Mouse (Mus musculus): Measurements from ENCODE around the gene Ncf4. TPM values are rescaled to one million over a fixed set of nuclear protein-coding genes. Genes with fewer than 3 reads are reported as not detected.

The Ncf4 gene
- polyA plus RNA-seq, 1 experiment from 2014 or later = 3.1 TPM

- Histone ChIP-seq H3K27me3 (ENCODE audit: insufficient read depth, low read length) (no peaks in the 10 kb centered on the region), H3K36me3 (ENCODE audit: insufficient read depth, low read length) (no peaks in the 10 kb centered on the region), H3K4me2 (replicated peaks; ENCODE audit: low read depth, low read length) (no peak overlapping the region), H3K4me1 (ENCODE audit: insufficient read depth, low read length) (no peaks in the 10 kb centered on the region), H3K4me3 (ENCODE audit: low read length) (no peak overlapping the region), H3K9me3 (ENCODE audit: low read length) (no peaks in the 10 kb centered on the region), H3K9ac (replicated peaks; ENCODE audit: low read length) (no peak overlapping the region), H3K27ac (ENCODE audit: low read length) (no peak overlapping the region)
- 87% methylated on average over 6 of the region's 6 CpGs for WGBS
- ATAC-seq (ENCODE audit: low FRiP score, low TSS enrichment) = no peak
Observed at GRCm38 (mm10) chr15:78303665-78304233, 59.1 kb downstream of the Ncf4 start.

GRCm38 (mm10) chr15:78305341-78305933, 60.8 kb downstream of the Ncf4 start, which contains the start of gene Csf2rb2:
Gene Csf2rb2, minus strand, starts transcription at chr15:78305721.
- Histone ChIP-seq H3K4me1 (ENCODE audit: insufficient read depth, low read length) (peaks cover 3% of the 10 kb centered on the region; the same call in 1 of the 2 replicates), H3K27ac (ENCODE audit: low read length) (no peak within 1 kb of the TSS), H3K9ac (replicated peaks; ENCODE audit: low read length) (no peak within 1 kb of the TSS), H3K9me3 (ENCODE audit: low read length) (no peaks in the 10 kb centered on the region), H3K36me3 (ENCODE audit: insufficient read depth, low read length) (no peaks in the 10 kb centered on the region), H3K4me2 (replicated peaks; ENCODE audit: low read depth, low read length) (no peak within 1 kb of the TSS), H3K27me3 (ENCODE audit: insufficient read depth, low read length) (no peaks in the 10 kb centered on the region), H3K4me3 (ENCODE audit: low read length) (no peak within 1 kb of the TSS)
- ATAC-seq (ENCODE audit: low FRiP score, low TSS enrichment) = no peak
- 70% methylated on average over 10 of the region's 10 CpGs for WGBS

- Histone ChIP-seq H3K27ac (ENCODE audit: low read length) (no peak overlapping the region), H3K4me2 (replicated peaks; ENCODE audit: low read depth, low read length) (no peak overlapping the region), H3K27me3 (ENCODE audit: insufficient read depth, low read length) (no peaks in the 10 kb centered on the region), H3K4me3 (ENCODE audit: low read length) (no peak overlapping the region), H3K36me3 (ENCODE audit: insufficient read depth, low read length) (no peaks in the 10 kb centered on the region), H3K9ac (replicated peaks; ENCODE audit: low read length) (no peak overlapping the region), H3K9me3 (ENCODE audit: low read length) (no peaks in the 10 kb centered on the region), H3K4me1 (ENCODE audit: insufficient read depth, low read length) (peaks cover 3% of the 10 kb centered on the region; the same call in 1 of the 2 replicates)
- WGBS = 4% methylated on average over 5 of the region's 5 CpGs
- ATAC-seq (ENCODE audit: low FRiP score, low TSS enrichment) = no peak
Observed at GRCm38 (mm10) chr15:78309865-78310264, 65.3 kb downstream of the Ncf4 start.

- H3K4me3 ChIP-seq (ENCODE audit: low read length) = no peak overlapping the region
- no peak for ATAC-seq (ENCODE audit: low FRiP score, low TSS enrichment)
- H3K27me3 ChIP-seq (ENCODE audit: insufficient read depth, low read length) = no peaks in the 10 kb centered on the region
- WGBS = 81% methylated on average over 4 of the region's 4 CpGs
- no peaks in the 10 kb centered on the region for H3K9me3 ChIP-seq (ENCODE audit: low read length)
- no peak overlapping the region for H3K4me2 ChIP-seq (replicated peaks; ENCODE audit: low read depth, low read length)
- no peak overlapping the region for H3K9ac ChIP-seq (replicated peaks; ENCODE audit: low read length)
- no peaks in the 10 kb centered on the region for H3K36me3 ChIP-seq (ENCODE audit: insufficient read depth, low read length)
- peaks cover 3% of the 10 kb centered on the region; the same call in 1 of the 2 replicates for H3K4me1 ChIP-seq (ENCODE audit: insufficient read depth, low read length)
- H3K27ac ChIP-seq (ENCODE audit: low read length) = no peak overlapping the region
Observed at GRCm38 (mm10) chr15:78310971-78311370, 66.4 kb downstream of the Ncf4 start.

Small RNA genes lying within 50 kb of the gene (microRNA-seq; reads per million reads assigned to microRNA genes)
- gene Mir7676-1 = not detected

Other genes starting within 250 kb of the Ncf4 start
- gene Cacng2, start 124.8 kb upstream of the Ncf4 start, polyA plus RNA-seq (2015; fragmentation: Nextera tagmentation; extraction: Ambion mirVana) = not detected in 2 replicates
- gene Ift27, start 70.7 kb upstream of the Ncf4 start, polyA plus RNA-seq (2015; fragmentation: Nextera tagmentation; extraction: Ambion mirVana) = 83.7 and 91.0 TPM in 2 replicates
- gene Pvalb, start 38.4 kb upstream of the Ncf4 start, polyA plus RNA-seq (2015; fragmentation: Nextera tagmentation; extraction: Ambion mirVana) = 0.44 TPM in 1 of 2 replicates, not detected in the other
- gene Csf2rb2, start 60.9 kb downstream of the Ncf4 start, polyA plus RNA-seq (2015; fragmentation: Nextera tagmentation; extraction: Ambion mirVana) = 0.12 and 0.19 TPM in 2 replicates
- 1.3 TPM in 2 replicates for gene Csf2rb, start 81.0 kb downstream of the Ncf4 start, polyA plus RNA-seq (2015; fragmentation: Nextera tagmentation; extraction: Ambion mirVana)
- not detected in 2 replicates for gene Tex33, start 151.1 kb downstream of the Ncf4 start, polyA plus RNA-seq (2015; fragmentation: Nextera tagmentation; extraction: Ambion mirVana)
- gene Tst, start 161.1 kb downstream of the Ncf4 start, polyA plus RNA-seq (2015; fragmentation: Nextera tagmentation; extraction: Ambion mirVana) = 64.4 and 76.4 TPM in 2 replicates
- gene Mpst, start 161.6 kb downstream of the Ncf4 start, polyA plus RNA-seq (2015; fragmentation: Nextera tagmentation; extraction: Ambion mirVana) = 3.2 and 5.3 TPM in 2 replicates
- 41.5 and 43.1 TPM in 2 replicates for gene Kctd17, start 183.8 kb downstream of the Ncf4 start, polyA plus RNA-seq (2015; fragmentation: Nextera tagmentation; extraction: Ambion mirVana)
- 0.29 and 0.42 TPM in 2 replicates for gene Tmprss6, start 223.8 kb downstream of the Ncf4 start, polyA plus RNA-seq (2015; fragmentation: Nextera tagmentation; extraction: Ambion mirVana)

All from kidney, embryonic 16.5 days (tissue).